Mouse (Mus musculus) ES-Bruce4 (cell line): ENCODE results near the gene Fam89b. TPM values are rescaled to one million over a fixed set of nuclear protein-coding genes. Genes with fewer than 3 reads are reported as not detected.

ENCODE experiments used
- H3K27ac ChIP-seq: 2 replicates; pipeline ENCODE4 v1.5.1; 2012; ENCODE audit warnings: low read length, inconsistent platforms; ENCODE audit not compliant: insufficient read depth
- H3K27me3 ChIP-seq: 2 replicates; pipeline ENCODE4 v1.6.1; 2012; ENCODE audit warnings: mild to moderate bottlenecking, low read length, inconsistent platforms; ENCODE audit not compliant: control insufficient read depth, poor library complexity, insufficient read depth, severe bottlenecking
- H3K36me3 ChIP-seq: 2 replicates; pipeline ENCODE4 v1.6.1; 2012; ENCODE audit warnings: inconsistent platforms, mild to moderate bottlenecking, low read length, moderate library complexity; ENCODE audit not compliant: control insufficient read depth, poor library complexity, insufficient read depth, severe bottlenecking
- H3K4me1 ChIP-seq: one replicate; pipeline ENCODE4 v1.8.1; 2011; ENCODE audit warnings: low read length; ENCODE audit not compliant: control insufficient read depth, insufficient read depth
- H3K4me3 ChIP-seq: 2 replicates; pipeline ENCODE4 v1.5.1; 2011; ENCODE audit warnings: low read depth, mild to moderate bottlenecking, low read length
- H3K9ac ChIP-seq: 2 replicates; pipeline ENCODE4 v1.6.1; 2012; ENCODE audit warnings: low read depth, mild to moderate bottlenecking, inconsistent platforms; ENCODE audit not compliant: poor library complexity, severe bottlenecking
- H3K9me3 ChIP-seq: replicated peaks from 2 replicates; pipeline ENCODE4 v1.6.1; 2012; ENCODE audit warnings: mild to moderate bottlenecking, low read length, inconsistent platforms; ENCODE audit not compliant: control insufficient read depth, poor library complexity, insufficient read depth, severe bottlenecking
- CTCF ChIP-seq: IDR thresholded peaks from one replicate; pipeline ENCODE4 v1.8.1; 2011; ENCODE audit warnings: low read depth, low read length
- EP300 ChIP-seq: IDR thresholded peaks from 2 replicates; pipeline ENCODE4 v1.6.1; 2011; ENCODE audit warnings: low read depth, low read length; ENCODE audit not compliant: insufficient read depth
- POLR2A ChIP-seq: IDR thresholded peaks from one replicate; pipeline ENCODE4 v1.8.1; 2011; ENCODE audit warnings: low read length; ENCODE audit not compliant: insufficient read depth
- polyA plus RNA-seq: library from polyadenylated mRNA; stranded (reverse); fragments of >200 nt; gene quantifications from 2 replicates; pipeline ENCODE4 v1.2.4, GENCODE M21; 2011; ENCODE audit warnings: low read depth; ENCODE audit not compliant: missing spikeins, insufficient read depth, insufficient read length

The Fam89b gene
- polyA plus RNA-seq, 1 experiment, result 13.1 TPM

DNA sequence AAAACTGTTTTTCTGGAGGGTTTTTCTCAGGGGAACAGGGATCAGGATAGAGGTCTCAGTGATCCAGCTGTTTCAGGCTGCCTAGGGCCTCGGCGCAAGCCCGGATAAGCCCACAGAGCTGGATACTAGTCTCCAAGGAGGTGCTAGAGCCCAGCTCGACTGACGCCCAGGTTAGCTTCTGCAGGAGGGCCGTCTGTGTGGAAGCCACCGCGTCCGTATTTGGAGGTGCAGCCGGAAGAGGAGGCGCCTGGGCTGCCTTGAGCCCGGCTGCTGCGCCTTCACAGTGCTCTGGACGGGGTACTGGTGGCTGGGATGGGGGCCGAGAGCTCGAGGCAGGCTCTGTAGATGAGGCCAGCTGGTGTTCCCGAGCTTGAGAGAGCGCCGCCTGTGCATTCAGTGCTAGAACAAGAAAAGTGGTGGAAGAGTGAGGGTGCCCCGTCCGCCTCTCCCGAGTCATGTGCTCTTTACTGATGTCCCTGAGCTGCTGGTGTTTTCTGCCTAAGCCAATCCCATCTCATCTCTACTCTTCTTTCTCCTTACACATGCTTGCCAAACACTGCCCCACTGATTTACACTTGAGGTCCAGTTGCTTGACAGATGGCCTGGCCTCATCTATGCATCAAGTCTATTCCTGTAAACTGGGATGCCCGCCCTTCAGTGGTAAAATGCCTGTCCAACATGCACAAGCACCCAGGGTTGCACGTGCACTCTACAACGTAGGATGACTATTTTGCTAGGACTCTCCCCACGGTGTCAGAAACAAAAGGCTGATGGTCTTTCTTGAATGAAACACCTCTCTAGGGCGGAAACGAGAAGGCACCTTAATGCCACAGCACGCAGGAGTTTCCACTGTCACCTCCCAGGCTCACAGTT is 1.1 kb upstream of the Fam89b start:
- Histone ChIP-seq H3K9me3 (no peaks in the 10 kb centered on the region), H3K9ac (peak overlapping the region; percentile 59), H3K27ac (no peak overlapping the region), H3K27me3 (no peaks in the 10 kb centered on the region), H3K36me3 (no peaks in the 10 kb centered on the region), H3K4me3 (peak overlapping the region; percentile 83), H3K4me1 (no peaks in the 10 kb centered on the region)
- no peak for TF ChIP-seq POLR2A
- TF ChIP-seq EP300, result no peak
- TF ChIP-seq CTCF, result no peak

DNA sequence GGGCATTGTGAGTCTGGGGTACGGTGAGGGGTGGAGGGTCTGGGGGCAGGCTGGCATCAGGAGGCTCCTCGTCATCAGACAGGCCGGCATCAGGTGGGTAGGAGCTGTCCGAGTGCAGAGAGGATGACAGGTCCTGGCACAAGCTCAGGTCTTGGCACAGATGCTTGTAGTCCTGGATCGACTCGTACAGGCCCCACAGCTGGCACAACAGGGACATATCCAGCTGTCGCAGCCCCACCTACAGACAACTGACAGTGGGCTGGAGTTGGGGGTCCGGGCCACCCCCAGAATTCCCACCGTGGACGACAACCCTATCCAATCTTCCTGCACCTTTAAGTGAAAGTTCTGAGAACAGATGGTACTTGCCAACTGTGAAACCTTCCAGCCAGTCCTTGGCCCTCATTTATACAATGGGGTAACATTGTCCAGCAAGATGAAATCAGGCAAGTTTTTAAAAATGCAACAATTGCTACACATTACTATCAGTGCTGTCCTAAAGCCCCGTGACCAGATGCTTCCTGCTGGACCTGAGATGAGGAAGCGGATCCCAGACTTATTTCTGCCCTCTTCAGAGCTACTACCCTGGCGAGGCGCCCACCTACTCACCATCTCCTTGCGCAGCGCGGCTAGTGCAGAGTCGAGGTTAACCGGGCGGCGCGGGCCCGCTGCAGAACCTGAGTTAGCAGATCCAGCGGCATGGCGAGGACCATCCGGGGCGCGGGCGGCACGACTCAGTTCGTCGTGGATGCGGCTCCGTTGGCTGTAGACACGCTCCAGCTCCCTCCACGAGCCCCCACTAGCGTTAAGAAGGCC is 616 bp downstream of the Fam89b start:
- TF ChIP-seq POLR2A (no peak), CTCF (no peak), EP300 (no peak)
- H3K4me3 ChIP-seq, result peak overlapping the region; percentile 91
- H3K9ac ChIP-seq, result peak overlapping the region; percentile 95
- no peaks in the 10 kb centered on the region for H3K4me1 ChIP-seq
- H3K9me3 ChIP-seq, result no peaks in the 10 kb centered on the region
- H3K27me3 ChIP-seq, result no peaks in the 10 kb centered on the region
- H3K36me3 ChIP-seq, result no peaks in the 10 kb centered on the region
- H3K27ac ChIP-seq, result no peak overlapping the region

DNA sequence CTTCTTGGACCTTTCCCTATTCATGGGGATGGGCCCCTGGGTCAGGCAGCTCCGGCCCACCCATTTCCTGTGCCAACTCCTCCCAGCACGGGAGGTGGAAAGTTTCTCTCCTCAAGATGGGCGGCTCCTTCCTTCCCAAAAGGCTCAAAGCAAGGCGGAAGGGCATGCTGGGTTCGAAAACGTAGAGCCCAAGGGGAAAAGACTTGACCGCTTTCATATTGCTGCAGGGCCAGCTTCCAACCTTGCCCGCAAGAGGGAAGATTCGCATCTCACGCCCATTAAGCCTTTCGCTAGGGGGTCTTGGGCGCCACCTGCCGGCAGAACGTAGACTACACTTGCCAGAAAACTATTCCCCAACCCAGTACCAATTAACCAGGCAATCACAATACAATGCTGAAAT is 1.8 kb downstream of the Fam89b start:
- Histone ChIP-seq H3K4me1 (no peaks in the 10 kb centered on the region), H3K27ac (no peak overlapping the region), H3K27me3 (no peaks in the 10 kb centered on the region), H3K36me3 (no peaks in the 10 kb centered on the region), H3K4me3 (peak overlapping the region; percentile 20; the same call in 1 of the 2 replicates), H3K9me3 (no peaks in the 10 kb centered on the region), H3K9ac (no peak overlapping the region)
- TF ChIP-seq POLR2A, result no peak
- TF ChIP-seq EP300, result peak; percentile 56; the same call in 1 of the 2 replicates
- peak; percentile 97 for TF ChIP-seq CTCF

DNA sequence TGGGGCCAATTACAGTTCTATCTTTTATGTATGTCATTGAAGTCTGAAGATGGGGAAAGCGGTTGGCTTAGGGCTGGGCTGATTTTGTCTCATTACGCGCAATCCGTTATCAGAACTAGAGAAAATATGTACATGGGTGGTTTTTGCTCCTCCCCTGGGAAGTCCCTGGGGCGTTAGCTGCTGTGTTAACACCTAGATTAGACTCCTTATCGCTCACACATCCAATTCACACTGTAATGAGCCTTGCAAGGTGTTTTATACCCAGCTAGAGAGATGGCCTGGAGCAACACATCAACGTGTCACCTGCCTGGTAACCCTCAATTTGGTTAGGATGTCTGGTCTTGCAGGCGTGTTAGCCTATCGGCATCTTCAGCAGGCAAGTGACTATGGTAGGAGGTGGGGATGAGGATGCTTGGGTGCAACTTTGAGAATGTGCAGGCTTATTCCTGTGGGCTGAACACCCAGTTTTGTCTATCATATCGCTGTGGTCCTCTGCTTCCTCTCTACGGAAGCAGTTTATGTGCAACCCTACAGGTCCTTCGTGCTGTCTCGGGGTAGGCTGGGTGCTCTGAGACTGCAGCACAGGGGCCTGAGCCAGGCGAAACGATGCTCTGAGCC is 2.4 kb downstream of the Fam89b start:
- TF ChIP-seq EP300 (no peak), CTCF (no peak), POLR2A (no peak)
- Histone ChIP-seq H3K9ac (no peak overlapping the region), H3K4me1 (no peaks in the 10 kb centered on the region), H3K27ac (no peak overlapping the region), H3K36me3 (no peaks in the 10 kb centered on the region), H3K27me3 (no peaks in the 10 kb centered on the region), H3K9me3 (no peaks in the 10 kb centered on the region), H3K4me3 (no peak overlapping the region)

DNA sequence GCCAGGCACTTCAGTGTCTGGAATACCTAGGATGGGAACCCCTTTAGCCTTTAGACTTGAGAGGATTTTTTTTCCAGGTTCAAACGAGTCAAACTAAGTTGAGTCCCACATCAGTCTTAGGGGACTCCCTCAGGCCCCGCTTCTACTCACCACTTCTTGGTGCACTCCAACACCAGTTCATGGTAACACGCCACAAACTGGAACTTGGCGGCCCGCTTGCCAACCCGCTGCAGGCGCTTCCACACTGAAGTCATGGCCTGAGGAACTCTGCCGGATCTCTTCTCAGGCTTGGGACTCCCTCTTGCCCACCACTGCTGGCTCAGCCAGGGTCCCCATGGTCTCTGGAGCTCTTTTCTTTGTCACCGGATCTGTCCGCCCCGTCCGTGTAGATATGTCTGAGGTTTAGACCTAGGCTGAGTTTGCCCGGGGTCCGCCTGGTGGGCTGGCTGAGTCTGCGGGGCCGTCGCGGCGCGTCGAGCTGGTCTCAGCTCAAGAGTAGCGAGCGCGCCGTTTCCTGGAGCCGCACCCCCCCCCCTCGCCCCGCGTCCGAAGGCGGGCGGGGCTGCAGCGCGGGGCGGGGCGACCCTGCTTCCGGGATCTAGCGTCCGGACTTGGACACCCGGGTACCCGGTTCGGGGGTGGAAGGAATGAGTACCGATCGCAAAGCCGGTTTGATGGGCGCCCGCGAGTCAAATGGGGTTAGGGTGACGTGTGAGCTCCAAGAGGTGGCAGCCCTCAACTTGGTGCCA is 3.5 kb downstream of the Fam89b start, which contains the start of gene Ehbp1l1:
Ehbp1l1 (minus strand) TSS at position 551 of the 749 bp plus-strand sequence.
- H3K27me3 ChIP-seq, result no peaks in the 10 kb centered on the region
- no peaks in the 10 kb centered on the region for H3K36me3 ChIP-seq
- H3K4me3 ChIP-seq, result peak within 1 kb of the TSS; percentile 69
- no peak within 1 kb of the TSS for H3K27ac ChIP-seq
- TF ChIP-seq CTCF (no peak), EP300 (no peak), POLR2A (no peak)
- H3K9me3 ChIP-seq, result no peaks in the 10 kb centered on the region
- no peaks in the 10 kb centered on the region for H3K4me1 ChIP-seq
- peak within 1 kb of the TSS; percentile 48 for H3K9ac ChIP-seq
